Mouse (Mus musculus) splenic B cell, adult 2 months (primary cell): Measurements from ENCODE around the gene Gm10192.
"Not testable (repeated sequence)": the region's sequence is repeated elsewhere in the genome, so short reads cannot be mapped to it uniquely, and the experiment has no call there.

Experiments used
- DNase-seq: peaks from one replicate; pipeline ENCODE4 v3.0.0-alpha.2; 2011; ENCODE audit warnings: low read depth, low spot score
- H3K27me3 ChIP-seq: 2 replicates; pipeline ENCODE4 v1.6.1; 2012; ENCODE audit warnings: mild to moderate bottlenecking, low read length, moderate library complexity, mixed read lengths; ENCODE audit not compliant: control insufficient read depth, poor library complexity, insufficient read depth, severe bottlenecking
- H3K36me3 ChIP-seq: 2 replicates; pipeline ENCODE4 v1.6.1; 2012; ENCODE audit warnings: mild to moderate bottlenecking, low read length, moderate library complexity, mixed read lengths; ENCODE audit not compliant: control insufficient read depth, poor library complexity, insufficient read depth, severe bottlenecking

Gene Gm10192

GRCm38 (mm10) chr4:97183066-97183465, at the start of gene Gm10192:
Gm10192 (minus strand) TSS chr4:97183166.
- not testable (repeated sequence) for DNase-seq, H3K36me3 ChIP-seq, H3K27me3 ChIP-seq

- no peaks in the 10 kb centered on the region for H3K27me3 ChIP-seq
- no peak for DNase-seq
These were observed 47.6 kb upstream of the Gm10192 start for GRCm38 (mm10) chr4:97230411-97231104.

GRCm38 (mm10) chr4:97219701-97220100, 36.7 kb upstream of the Gm10192 start:
- no peak for DNase-seq
- Histone ChIP-seq H3K36me3 (no peaks in the 10 kb centered on the region), H3K27me3 (no peaks in the 10 kb centered on the region)

More at GRCm38 (mm10) chr4:97230411-97231104, 47.6 kb upstream of the Gm10192 start:
- no peaks in the 10 kb centered on the region for H3K36me3 ChIP-seq

- no peaks in the 10 kb centered on the region for H3K27me3 ChIP-seq
These were observed 34.9 kb upstream of the Gm10192 start for GRCm38 (mm10) chr4:97217906-97218305.

GRCm38 (mm10) chr4:97212514-97212913, 29.5 kb upstream of the Gm10192 start:
- no peaks in the 10 kb centered on the region for H3K36me3 ChIP-seq
- no peaks in the 10 kb centered on the region for H3K27me3 ChIP-seq
- no peak for DNase-seq

More at GRCm38 (mm10) chr4:97217906-97218305, 34.9 kb upstream of the Gm10192 start:
- DNase-seq: no peak
- no peaks in the 10 kb centered on the region for H3K36me3 ChIP-seq

GRCm38 (mm10) chr4:97202986-97203385, 20.0 kb upstream of the Gm10192 start:
- not testable (repeated sequence) for H3K36me3 ChIP-seq, H3K27me3 ChIP-seq, DNase-seq

- Histone ChIP-seq H3K27me3 (no peaks in the 10 kb centered on the region), H3K36me3 (no peaks in the 10 kb centered on the region)
- DNase-seq: no peak
These were observed 10.2 kb upstream of the Gm10192 start for GRCm38 (mm10) chr4:97193176-97193575.

- Histone ChIP-seq H3K36me3 (no peaks in the 10 kb centered on the region), H3K27me3 (no peaks in the 10 kb centered on the region)
- no peak for DNase-seq
These were observed 9.6 kb upstream of the Gm10192 start for GRCm38 (mm10) chr4:97192601-97193000.

- DNase-seq: no peak
- no peaks in the 10 kb centered on the region for H3K36me3 ChIP-seq
- no peaks in the 10 kb centered on the region for H3K27me3 ChIP-seq
These were observed 2.6 kb downstream of the Gm10192 start for GRCm38 (mm10) chr4:97180396-97180795.

GRCm38 (mm10) chr4:97156841-97157345, 26.1 kb downstream of the Gm10192 start:
- H3K27me3 ChIP-seq: no peaks in the 10 kb centered on the region

GRCm38 (mm10) chr4:97156084-97156483, 26.9 kb downstream of the Gm10192 start:
- no peaks in the 10 kb centered on the region for H3K27me3 ChIP-seq
- no peaks in the 10 kb centered on the region for H3K36me3 ChIP-seq
- DNase-seq: no peak

More at GRCm38 (mm10) chr4:97156841-97157345, 26.1 kb downstream of the Gm10192 start:
- H3K36me3 ChIP-seq: no peaks in the 10 kb centered on the region
- DNase-seq: no peak

- no peak for DNase-seq
- Histone ChIP-seq H3K36me3 (no peaks in the 10 kb centered on the region), H3K27me3 (no peaks in the 10 kb centered on the region)
These were observed 29.4 kb downstream of the Gm10192 start for GRCm38 (mm10) chr4:97153554-97153953.

- H3K36me3 ChIP-seq: no peaks in the 10 kb centered on the region
- DNase-seq: no peak
- no peaks in the 10 kb centered on the region for H3K27me3 ChIP-seq
These were observed 40.5 kb downstream of the Gm10192 start for GRCm38 (mm10) chr4:97142484-97142883.
